Mouse (Mus musculus) heart, postnatal 25 days (tissue): ENCODE measurements around the gene Arl2bp. TPM values are rescaled to one million over a fixed set of nuclear protein-coding genes. Genes with fewer than 3 reads are reported as not detected.

ENCODE experiments used
- DNase-seq: peaks from one replicate; pipeline ENCODE4 v3.0.0; 2022; ENCODE audit warnings: low spot score
- intact Hi-C: fragments of 180-260 bp; cut with DNase I; formaldehyde crosslinking; loops from one replicate; pipeline ENCODE4 v1.15.1; 2025
- total RNA-seq, 2 experiments: library from RNA; stranded (reverse); gene quantifications; 2 replicates each; pipeline ENCODE4 v1.2.3; 2021

Arl2bp gene
- total RNA-seq, 2 experiments from 2014 or later = 82.3 to 84.2 TPM

DNA sequence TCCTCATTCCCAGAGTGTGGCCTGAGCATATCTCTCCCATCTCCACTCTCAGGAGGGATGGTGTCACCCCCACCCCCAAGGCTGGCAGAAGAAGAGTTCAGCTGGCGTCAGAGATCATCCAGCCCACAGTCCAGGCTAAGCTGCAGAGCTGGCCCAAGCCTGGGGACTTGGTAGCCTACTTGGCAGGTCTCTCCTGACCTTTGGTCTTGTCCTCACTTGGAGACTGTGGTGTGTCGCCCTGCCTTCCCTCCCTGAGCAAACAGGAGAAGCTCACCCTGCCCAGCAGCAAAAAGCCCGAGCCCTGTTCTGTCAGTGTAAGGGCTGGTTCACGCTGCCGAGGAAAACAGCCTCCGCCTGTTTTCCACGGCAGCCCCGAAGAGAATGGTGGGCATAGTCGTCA lies 19.6 kb downstream of the Arl2bp start:
- intact Hi-C loops = no loop called here
- no peak for DNase-seq

- intact Hi-C loops = no loop called here
- no peak for DNase-seq
These were observed 28.3 kb downstream of the Arl2bp start for GRCm38 (mm10) chr8:94694701-94695100.

DNA sequence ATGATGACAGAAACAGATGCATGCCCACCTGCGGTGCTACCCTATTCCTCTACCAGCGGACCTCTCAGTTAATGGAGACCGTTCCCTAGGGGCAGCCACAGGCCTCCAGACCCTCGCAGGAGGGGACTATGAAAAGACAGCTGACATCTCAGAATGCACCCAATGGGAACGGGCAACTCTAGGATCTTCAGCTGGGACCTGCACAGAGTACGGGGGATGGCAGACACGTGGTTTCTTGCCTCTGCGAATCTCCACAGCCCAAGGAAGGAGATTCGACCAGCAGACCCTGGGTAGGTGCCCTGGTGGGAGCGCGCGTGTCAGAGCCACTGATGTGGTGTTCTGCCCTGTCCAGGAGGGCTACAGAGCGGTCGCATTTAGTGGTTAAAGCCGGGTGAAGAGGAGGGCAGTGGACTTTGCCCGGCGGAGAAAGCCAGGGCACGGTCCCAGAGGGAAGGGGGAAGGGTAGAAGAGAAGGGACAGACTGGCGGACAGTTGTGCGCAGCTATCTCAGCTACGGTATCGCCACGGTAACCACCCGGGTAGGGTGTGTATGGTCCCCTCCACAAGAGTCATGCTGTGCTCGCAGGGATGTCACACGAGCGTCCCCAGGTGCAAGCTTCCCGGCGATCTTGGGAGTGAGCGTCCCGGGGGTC lies 29.1 kb downstream of the Arl2bp start:
- no peak for DNase-seq
- intact Hi-C loops = no loop called here

DNA sequence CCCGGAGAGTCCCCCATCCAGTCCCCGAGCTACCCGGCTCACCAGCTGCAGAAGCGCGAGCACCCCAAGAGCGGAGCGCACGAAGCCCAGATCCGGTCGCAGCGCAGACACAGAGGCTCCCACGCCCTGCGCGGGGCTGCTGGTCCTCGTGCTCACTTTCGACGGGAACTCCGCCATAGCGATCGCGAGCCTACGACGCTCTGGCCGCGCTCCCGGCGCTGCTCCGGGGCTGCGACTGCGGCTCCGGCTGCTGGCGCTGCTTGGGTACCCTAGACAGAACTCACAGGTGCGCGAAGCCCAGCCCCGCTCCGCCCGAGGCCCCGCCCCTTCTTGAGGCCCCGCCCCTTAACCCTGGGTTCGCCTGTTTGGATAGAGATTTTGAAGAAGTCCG lies 29.6 kb downstream of the Arl2bp start, which contains the start of gene Pllp:
Pllp (minus strand) TSS at position 285 of the 391 bp plus-strand sequence.
- intact Hi-C loops = no loop called here
- no peak for DNase-seq

DNA sequence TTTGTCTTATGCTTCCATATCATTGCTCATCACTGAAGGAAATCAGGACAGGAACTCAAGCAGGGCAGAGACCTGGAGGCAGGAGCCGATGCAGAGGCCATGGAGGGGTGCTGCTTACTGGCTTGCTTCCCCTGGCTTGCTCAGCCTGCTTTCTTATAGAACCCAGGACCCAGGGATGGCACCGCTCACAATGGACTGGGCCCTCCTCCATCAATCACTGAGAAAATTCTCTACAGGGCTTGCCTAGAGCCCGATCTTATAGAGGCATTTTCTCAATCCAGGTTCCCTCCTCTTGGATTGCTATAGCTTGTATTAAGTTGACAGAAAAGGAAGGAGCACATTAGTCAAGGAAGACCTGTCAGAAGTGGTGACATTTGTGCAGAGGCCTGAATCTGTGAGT lies 30.2 kb downstream of the Arl2bp start:
- intact Hi-C loops = no loop called here
- DNase-seq = no peak

- intact Hi-C loops = no loop called here
- no peak for DNase-seq
These were observed 31.6 kb downstream of the Arl2bp start for GRCm38 (mm10) chr8:94697956-94698355.

GRCm38 (mm10) chr8:94699366-94699765 lies 33.0 kb downstream of the Arl2bp start:
- intact Hi-C loops = no loop called here
- DNase-seq = no peak

- DNase-seq = no peak
- intact Hi-C loops = loop anchor here (2.0 kb wide), 1 partner anchor 210 kb away; no protein-coding TSS in a partner anchor
These were observed 34.1 kb downstream of the Arl2bp start for GRCm38 (mm10) chr8:94700421-94700935.

- intact Hi-C loops = loop anchor here (2.0 kb wide), 3 partner anchors 35 to 173 kb away; partner anchors contain the start of gene Arl2bp
These were observed 35.8 kb downstream of the Arl2bp start for GRCm38 (mm10) chr8:94702156-94702555.

DNA sequence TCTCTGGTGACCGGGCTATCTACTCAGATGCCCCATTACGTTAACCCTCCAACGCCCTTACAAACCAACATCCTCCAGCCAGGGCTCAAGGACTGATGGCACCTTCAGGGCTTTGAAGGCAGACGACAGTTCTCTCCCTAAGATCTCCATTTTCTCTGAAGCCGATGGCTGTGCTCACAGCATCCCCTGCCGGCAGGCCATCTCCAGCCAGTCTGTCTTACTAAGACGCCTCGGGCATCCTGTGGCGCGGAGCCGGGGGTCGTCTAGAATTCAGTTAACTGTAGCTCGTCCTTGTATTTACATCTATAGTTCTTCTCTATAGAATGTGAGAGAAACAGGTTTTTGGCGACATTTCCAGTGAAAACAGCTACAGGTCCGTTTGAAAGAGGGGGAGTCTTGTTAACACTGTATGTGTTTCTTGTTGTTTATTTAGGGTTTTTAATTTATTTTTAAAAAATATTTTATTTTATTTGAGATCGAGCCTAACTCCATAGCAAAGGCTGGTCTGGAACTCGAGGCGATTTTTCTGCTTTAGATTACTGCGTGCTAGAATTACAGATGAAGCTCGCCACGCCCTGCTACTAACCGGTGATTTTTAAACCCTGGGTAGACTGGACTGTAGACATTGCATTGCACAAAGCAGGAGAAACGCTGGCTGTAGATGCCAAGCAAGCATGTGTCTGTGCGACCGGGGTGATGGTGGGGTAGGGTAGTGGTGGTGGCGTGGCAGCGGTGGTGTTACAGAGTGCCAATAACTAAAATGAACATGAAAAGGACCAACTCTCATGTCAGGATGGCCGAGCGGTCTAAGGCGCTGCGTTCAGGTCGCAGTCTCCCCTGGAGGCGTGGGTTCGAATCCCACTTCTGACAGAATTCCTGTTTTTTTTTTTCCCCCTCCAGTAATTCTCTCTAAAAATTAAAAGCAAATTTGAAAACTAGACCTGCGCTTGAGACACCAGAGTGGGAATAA lies 36.7 kb downstream of the Arl2bp start:
- intact Hi-C loops = loop anchor here (2.0 kb wide), 3 partner anchors 36 to 174 kb away; partner anchors contain the start of gene Arl2bp

More at GRCm38 (mm10) chr8:94702156-94702555, 35.8 kb downstream of the Arl2bp start:
- DNase-seq = no peak

GRCm38 (mm10) chr8:94703972-94704668 lies 37.7 kb downstream of the Arl2bp start:
- intact Hi-C loops = loop anchor here (1.0 to 2.0 kb wide), 4 partner anchors 37 to 175 kb away; partner anchors contain the start of gene Arl2bp
- DNase-seq = peak; percentile 89

More for the DNA sequence above, 36.7 kb downstream of the Arl2bp start:
- peak; percentile 54 for DNase-seq

- intact Hi-C loops = loop anchor here (1.0 kb wide), 1 partner anchor 108 kb away; no protein-coding TSS in a partner anchor
- no peak for DNase-seq
These were observed 38.2 kb downstream of the Arl2bp start for GRCm38 (mm10) chr8:94704669-94704984.

DNA sequence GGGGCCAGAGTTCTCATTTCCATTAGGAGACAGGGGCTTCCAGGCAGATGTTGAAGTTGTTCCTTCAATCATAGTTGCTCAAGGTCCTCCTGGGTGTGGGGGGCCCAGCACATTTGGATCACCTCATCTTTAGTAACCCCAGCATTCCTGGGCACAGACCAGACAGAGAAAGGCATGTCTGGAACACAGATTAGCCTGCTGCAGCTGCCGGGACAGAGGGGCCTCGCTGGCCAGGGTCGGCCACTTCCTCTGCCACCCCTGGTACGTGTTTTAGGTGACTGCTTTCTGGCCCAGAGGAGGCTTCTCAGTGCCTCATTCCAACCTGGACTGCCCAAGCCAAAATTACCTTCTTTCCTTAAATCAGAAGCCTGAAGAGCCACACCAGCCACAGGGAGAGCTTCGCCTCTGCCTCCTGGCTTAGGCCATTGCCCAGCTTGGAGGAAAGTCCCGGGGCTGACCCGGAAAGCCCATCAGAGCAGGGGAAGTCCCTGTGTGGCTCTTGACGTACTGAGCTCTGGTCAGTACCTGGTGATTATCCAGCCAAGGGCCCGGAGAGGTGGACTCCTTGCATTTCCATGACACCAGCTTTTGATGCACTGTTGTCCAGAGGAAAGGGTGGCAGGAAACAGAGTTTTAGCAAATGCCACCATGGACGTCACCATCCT lies 39.3 kb downstream of the Arl2bp start:
- DNase-seq = no peak
- intact Hi-C loops = loop anchor here (2.0 to 5.0 kb wide), 2 partner anchors 79 to 202 kb away; no protein-coding TSS in a partner anchor

GRCm38 (mm10) chr8:94706732-94707395 lies 40.5 kb downstream of the Arl2bp start:
- intact Hi-C loops = loop anchor here (2.0 to 5.0 kb wide), 2 partner anchors 78 to 200 kb away; no protein-coding TSS in a partner anchor
- peak; percentile 28 for DNase-seq

DNA sequence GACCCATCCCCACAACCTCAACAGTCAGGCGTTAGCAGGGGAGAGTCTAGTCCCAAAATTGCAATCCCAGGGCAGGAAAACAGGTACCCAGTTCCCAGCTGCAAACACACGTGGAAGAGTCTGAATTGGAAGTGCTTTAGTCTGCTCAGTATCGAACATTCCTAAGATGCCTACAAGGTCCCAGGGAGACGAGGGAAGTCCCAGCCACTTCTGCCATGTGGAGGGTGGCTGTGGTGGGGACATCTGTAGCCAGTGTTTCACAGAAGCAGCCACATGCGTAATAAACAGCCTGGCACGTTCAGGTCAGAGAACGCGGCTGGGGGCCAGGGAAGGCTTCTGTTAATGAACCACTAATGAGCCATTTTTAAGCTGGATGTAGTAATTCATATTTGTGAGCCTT lies 43.9 kb downstream of the Arl2bp start:
- intact Hi-C loops = loop anchor here (5.0 kb wide), 1 partner anchor 62 kb away; the partner anchor contains the start of gene Cx3cl1
- DNase-seq = no peak

- DNase-seq = peak; percentile 40
- intact Hi-C loops = loop anchor here (5.0 kb wide), 1 partner anchor 61 kb away; the partner anchor contains the start of gene Cx3cl1
These were observed 44.8 kb downstream of the Arl2bp start for GRCm38 (mm10) chr8:94711160-94711718.

DNA sequence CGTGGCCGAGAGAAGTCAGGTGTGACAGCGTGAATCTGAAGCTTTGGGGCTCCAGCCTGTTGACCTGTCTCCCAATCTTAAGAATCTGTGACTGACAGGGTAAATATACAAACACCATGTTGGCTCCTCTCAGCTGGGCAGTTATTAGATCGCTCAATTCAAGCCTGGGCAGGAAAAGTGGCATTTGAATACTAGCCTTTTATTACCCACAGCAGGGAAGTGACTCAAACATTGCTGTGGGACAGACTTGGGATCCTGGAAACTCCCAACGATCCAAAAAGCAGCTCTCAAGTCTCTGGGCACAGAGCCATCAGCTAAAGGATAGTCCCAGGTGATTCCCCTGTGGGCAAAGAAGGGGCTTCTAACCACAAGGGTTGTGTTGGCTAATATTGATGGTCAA lies 48.2 kb downstream of the Arl2bp start:
- no peak for DNase-seq

DNA sequence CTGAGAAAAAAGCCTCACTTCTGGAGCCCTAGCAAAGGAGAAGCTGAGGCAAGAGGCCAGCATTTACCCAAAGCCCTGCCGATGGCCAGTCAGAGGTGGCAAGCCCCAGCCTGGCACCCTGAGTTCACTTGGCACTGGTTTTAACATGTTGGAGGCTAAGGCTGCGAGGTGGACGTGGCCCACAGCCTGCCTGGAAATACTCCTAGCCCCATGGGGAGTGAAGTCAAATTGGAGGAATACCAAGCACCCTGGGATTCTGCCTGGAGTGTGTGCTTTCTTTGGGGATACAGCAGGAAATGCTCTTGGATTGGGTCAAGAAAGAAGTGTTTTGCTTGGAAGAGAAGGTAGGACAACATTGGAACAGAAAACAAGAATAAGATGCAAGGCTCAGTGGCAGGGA lies 49.5 kb downstream of the Arl2bp start:
- intact Hi-C loops = no loop called here
- DNase-seq = no peak

More for the DNA sequence above, 48.2 kb downstream of the Arl2bp start:
- intact Hi-C loops = loop anchor here (5.0 kb wide), 1 partner anchor 58 kb away; the partner anchor contains the start of gene Cx3cl1
